Comparison of ENCODE assay signal across 27 mouse cellular contexts in the genomic region with DNA sequence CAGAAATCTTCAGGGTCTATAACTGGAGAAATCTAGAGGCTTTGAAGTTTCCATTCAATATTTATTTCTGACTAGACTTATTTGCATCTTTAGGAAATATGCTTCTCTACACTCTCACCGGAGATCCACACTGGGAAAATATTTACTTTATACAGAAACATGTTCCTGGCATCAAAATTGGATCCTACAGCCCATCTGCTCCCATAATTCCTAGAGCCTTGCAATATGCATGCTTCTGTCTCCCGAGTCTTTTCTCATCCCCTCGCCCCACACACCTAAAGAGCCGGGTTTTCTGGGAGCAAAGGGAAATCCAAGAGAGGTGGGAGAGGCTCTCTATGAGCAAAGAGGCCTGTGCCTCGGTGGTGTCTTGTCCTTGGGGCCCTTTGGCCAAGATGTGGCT.
A peak's percentile ranks its signal among the peaks of the same experiment; 100 is the strongest.
DNase-seq lines count a peak whose midpoint lies in the region; ATAC-seq lines count a peak whose summit lies in the region.
"Had no signal": no experiment of that assay in that cellular context is flagged by ENCODE, and none has a peak within 500 bp of the region (broad histone marks: within the 10 kb centered on the region; RNA-seq: fewer than 3 reads in every experiment).

No protein-coding gene starts in this region.

- H3K9ac ChIP-seq in midbrain, embryonic 16.5 days (ENCODE audit: low read depth, low read length) = no peak overlapping the region
- no peak overlapping the region for H3K9ac ChIP-seq in midbrain, embryonic 13.5 days (replicated peaks)
- no peak overlapping the region for H3K9ac ChIP-seq in kidney, embryonic 16.5 days (replicated peaks; ENCODE audit: low read length)
- H3K9ac ChIP-seq: forebrain, embryonic 13.5 days; heart, embryonic 12.5 days; hindbrain, embryonic 13.5 days; limb, embryonic 12.5 days; liver, embryonic 15.5 days; lung, embryonic 14.5 days; neural tube, embryonic 13.5 days had no signal

- peaks cover 5% of the 10 kb centered on the region; the same call in 1 of the 2 replicates for H3K4me1 ChIP-seq in midbrain, embryonic 16.5 days (ENCODE audit: control insufficient read depth, insufficient read depth, low read length)
- H3K4me1 ChIP-seq in midbrain, embryonic 13.5 days (replicated peaks) = no peaks in the 10 kb centered on the region
- H3K4me1 ChIP-seq in kidney, embryonic 16.5 days (ENCODE audit: insufficient read depth, low read length) = no peaks in the 10 kb centered on the region
- H3K4me1 ChIP-seq: forebrain, embryonic 13.5 days; heart, embryonic 12.5 days; liver, embryonic 15.5 days had no signal

- no peak overlapping the region for H3K4me2 ChIP-seq in midbrain, embryonic 16.5 days (ENCODE audit: low read length)
- H3K4me2 ChIP-seq in midbrain, embryonic 13.5 days (replicated peaks) = no peak overlapping the region
- no peak overlapping the region for H3K4me2 ChIP-seq in kidney, embryonic 16.5 days (replicated peaks; ENCODE audit: low read depth, low read length)
- H3K4me2 ChIP-seq: forebrain, embryonic 13.5 days; heart, embryonic 12.5 days; hindbrain, embryonic 13.5 days; limb, embryonic 12.5 days; liver, embryonic 15.5 days; lung, embryonic 14.5 days; neural tube, embryonic 13.5 days had no signal

- no peaks in the 10 kb centered on the region for H3K9me3 ChIP-seq in midbrain, embryonic 16.5 days (replicated peaks; ENCODE audit: control insufficient read depth, low read length, poor library complexity, severe bottlenecking)
- H3K9me3 ChIP-seq in midbrain, embryonic 13.5 days = no peaks in the 10 kb centered on the region
- no peaks in the 10 kb centered on the region for H3K9me3 ChIP-seq in kidney, embryonic 16.5 days (ENCODE audit: low read length)
- H3K9me3 ChIP-seq: forebrain, embryonic 13.5 days; heart, embryonic 12.5 days; hindbrain, embryonic 13.5 days; limb, embryonic 12.5 days; liver, embryonic 15.5 days; neural tube, embryonic 13.5 days had no signal

- no peak overlapping the region for H3K4me3 ChIP-seq in midbrain, embryonic 16.5 days (ENCODE audit: low read depth, low read length)
- H3K4me3 ChIP-seq in midbrain, embryonic 13.5 days (replicated peaks) = no peak overlapping the region
- no peak overlapping the region for H3K4me3 ChIP-seq in kidney, embryonic 16.5 days (ENCODE audit: low read length)
- H3K4me3 ChIP-seq: erythroblast, embryonic 14.5 days; forebrain, embryonic 13.5 days; gastrocnemius, adult 2 months; heart, embryonic 12.5 days; hindbrain, embryonic 13.5 days; layer of hippocampus, adult 2 months; limb, embryonic 12.5 days; liver, embryonic 15.5 days; neural tube, embryonic 13.5 days had no signal

- H3K36me3 ChIP-seq in midbrain, embryonic 16.5 days (ENCODE audit: control insufficient read depth, insufficient read depth, low read length) = no peaks in the 10 kb centered on the region
- H3K36me3 ChIP-seq in midbrain, embryonic 13.5 days = peaks cover 3% of the 10 kb centered on the region; the same call in 1 of the 2 replicates
- H3K36me3 ChIP-seq in kidney, embryonic 16.5 days (ENCODE audit: insufficient read depth, low read length) = no peaks in the 10 kb centered on the region
- H3K36me3 ChIP-seq: heart, embryonic 12.5 days; limb, embryonic 12.5 days; liver, embryonic 15.5 days had no signal

- peak; percentile 18 for DNase-seq in layer of hippocampus, adult 9-11 months
- DNase-seq in layer of hippocampus, adult 11-12 months (ENCODE audit: low spot score) = no peak
- DNase-seq in right cerebral cortex, postnatal 10 days (ENCODE audit: low spot score in 2 of 2) = peak; percentile 32 to 53
- DNase-seq: adrenal gland, postnatal 25 days; B cell, adult 2 months; cerebellum, adult 2 months; cerebellum, postnatal 14 days; gastrocnemius, adult 2 months; gastrocnemius, postnatal 36 days; heart, adult 18-20 months; heart, postnatal 4 days; kidney, adult 9 months; kidney, postnatal 14 days; lung, embryonic 14.5 days; lung, postnatal 14 days had no signal

- H3K27ac ChIP-seq in midbrain, embryonic 16.5 days (ENCODE audit: low read length) = peak overlapping the region; percentile 24; the same call in 1 of the 2 replicates
- no peak overlapping the region for H3K27ac ChIP-seq in midbrain, embryonic 13.5 days
- no peak overlapping the region for H3K27ac ChIP-seq in kidney, embryonic 16.5 days (ENCODE audit: low read length)
- H3K27ac ChIP-seq: forebrain, embryonic 13.5 days; gastrocnemius, adult 2 months; hindbrain, embryonic 13.5 days; layer of hippocampus, adult 2 months; limb, embryonic 12.5 days; liver, embryonic 15.5 days; neural tube, embryonic 13.5 days had no signal

- WGBS in midbrain, embryonic 16.5 days = 71% methylated on average over 5 of the region's 5 CpGs
- WGBS in midbrain, embryonic 13.5 days = 88% methylated on average over 5 of the region's 5 CpGs
- 79% methylated on average over 5 of the region's 5 CpGs for WGBS in kidney, embryonic 16.5 days

- no peak for ATAC-seq in midbrain, embryonic 16.5 days
- no peak for ATAC-seq in midbrain, embryonic 13.5 days
- ATAC-seq in kidney, embryonic 16.5 days (ENCODE audit: low FRiP score, low TSS enrichment) = no peak
- ATAC-seq: forebrain, embryonic 13.5 days; intestine, embryonic 16.5 days had no signal

- H3K27me3 ChIP-seq in midbrain, embryonic 16.5 days (ENCODE audit: control insufficient read depth, insufficient read depth, low read depth, low read length) = no peaks in the 10 kb centered on the region
- H3K27me3 ChIP-seq in midbrain, embryonic 13.5 days = no peaks in the 10 kb centered on the region
- H3K27me3 ChIP-seq in kidney, embryonic 16.5 days (ENCODE audit: insufficient read depth, low read length) = no peaks in the 10 kb centered on the region
- H3K27me3 ChIP-seq: heart, embryonic 12.5 days; hindbrain, embryonic 13.5 days; limb, embryonic 12.5 days; liver, embryonic 15.5 days; neural tube, embryonic 13.5 days had no signal
